Comparison of ENCODE assay signal across 20 mouse cellular contexts in the genomic region with DNA sequence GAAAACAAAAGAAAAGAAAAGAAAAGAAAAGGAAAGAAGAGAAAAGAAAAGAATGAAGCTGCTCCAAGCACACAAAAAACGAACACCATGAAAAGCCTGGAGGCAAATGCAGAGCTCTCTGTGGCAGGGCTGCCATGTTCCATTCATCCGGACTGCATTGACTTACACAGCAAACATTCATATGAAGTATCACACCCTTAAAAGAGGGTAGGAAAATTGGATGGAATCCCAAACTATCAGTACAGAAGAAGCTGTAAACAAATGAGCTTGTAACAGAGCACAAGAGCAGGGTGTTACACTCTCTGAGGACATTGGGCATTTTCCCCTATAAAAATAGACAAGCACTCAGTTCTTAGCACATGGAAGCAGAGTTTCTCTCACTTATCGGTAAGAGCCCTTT.
"Had no signal": no experiment of that assay in that cellular context is flagged by ENCODE, and none has a peak within 500 bp of the region (broad histone marks: within the 10 kb centered on the region; RNA-seq: fewer than 3 reads in every experiment).

No protein-coding gene starts in this region.

- H3K36me3 ChIP-seq: liver, embryonic 13.5 days; midbrain, embryonic 10.5 days; midbrain, embryonic 13.5 days had no signal

- H3K9ac ChIP-seq: kidney, embryonic 15.5 days; liver, embryonic 13.5 days; midbrain, embryonic 13.5 days had no signal

- H3K27ac ChIP-seq: kidney, embryonic 15.5 days; left cerebral cortex, adult 2 months; liver, embryonic 13.5 days; midbrain, embryonic 10.5 days; midbrain, embryonic 13.5 days; stomach, postnatal 0 days had no signal

- H3K4me2 ChIP-seq: kidney, embryonic 15.5 days; liver, embryonic 13.5 days; midbrain, embryonic 13.5 days had no signal

- H3K4me1 ChIP-seq: kidney, embryonic 15.5 days; liver, embryonic 13.5 days; midbrain, embryonic 10.5 days; midbrain, embryonic 13.5 days had no signal

- ATAC-seq: midbrain, embryonic 13.5 days; midbrain, embryonic 16.5 days had no signal

- H3K9me3 ChIP-seq: kidney, embryonic 15.5 days; liver, embryonic 13.5 days; megakaryocyte, embryonic 14.5 days; midbrain, embryonic 10.5 days; midbrain, embryonic 13.5 days had no signal

- DNase-seq: kidney, adult 11 months; kidney, adult 8-10 months; kidney, postnatal 10 days; kidney, postnatal 36 days; layer of hippocampus, postnatal 36 days; liver, embryonic 13.5 days; lung, adult 2 months; right cerebral cortex, adult 18-20 months; right cerebral cortex, postnatal 14 days; right cerebral cortex, postnatal 4 days; thymus, adult 2 months; thymus, postnatal 14 days; thymus, postnatal 4 days had no signal

- H3K27me3 ChIP-seq: kidney, embryonic 15.5 days; liver, embryonic 13.5 days; megakaryocyte, embryonic 14.5 days; midbrain, embryonic 13.5 days had no signal

- H3K4me3 ChIP-seq: kidney, embryonic 15.5 days; left cerebral cortex, adult 2 months; liver, embryonic 13.5 days; megakaryocyte, embryonic 14.5 days; midbrain, embryonic 10.5 days; midbrain, embryonic 13.5 days had no signal
